Mouse (Mus musculus): Measurements from ENCODE around the gene Psmb11.

DNA sequence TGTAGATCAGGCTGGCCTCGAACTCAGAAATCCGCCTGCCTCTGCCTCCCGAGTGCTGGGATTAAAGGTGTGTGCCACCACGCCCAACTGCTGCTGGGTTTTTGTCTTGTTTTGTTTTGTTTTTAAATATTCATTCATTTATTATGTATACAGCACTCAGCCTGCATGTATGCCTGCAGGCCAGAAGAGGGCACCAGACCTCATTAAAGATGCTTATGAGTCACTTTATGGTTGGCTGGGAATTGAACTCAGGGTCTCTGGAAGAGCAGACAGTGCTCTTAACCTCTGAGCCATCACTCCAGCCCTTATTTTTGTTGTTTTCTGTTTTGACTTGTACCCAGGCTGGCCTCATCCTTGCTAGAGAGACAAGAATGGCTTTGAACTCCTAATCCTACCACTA, 11.3 kb upstream of the Psmb11 start:
- TF ChIP-seq CTCF (IDR thresholded peaks at IDR 0.05; ENCODE audit: borderline replicate concordance, control insufficient read depth, extremely low read depth, insufficient read depth, low read length, poor library complexity): no peak
- TF ChIP-seq POLR2A (IDR thresholded peaks at IDR 0.05; ENCODE audit: control insufficient read depth, extremely low read depth, insufficient read depth, low read length, poor library complexity): no peak
